Mouse (Mus musculus): ENCODE measurements at regions not wholly inside any gene's neighbourhood (a gene's known extent, or its start where the extent isn't known, plus 50 kb on each side); places are given as distances from the start of the nearest gene placed in this dataset.

DNA sequence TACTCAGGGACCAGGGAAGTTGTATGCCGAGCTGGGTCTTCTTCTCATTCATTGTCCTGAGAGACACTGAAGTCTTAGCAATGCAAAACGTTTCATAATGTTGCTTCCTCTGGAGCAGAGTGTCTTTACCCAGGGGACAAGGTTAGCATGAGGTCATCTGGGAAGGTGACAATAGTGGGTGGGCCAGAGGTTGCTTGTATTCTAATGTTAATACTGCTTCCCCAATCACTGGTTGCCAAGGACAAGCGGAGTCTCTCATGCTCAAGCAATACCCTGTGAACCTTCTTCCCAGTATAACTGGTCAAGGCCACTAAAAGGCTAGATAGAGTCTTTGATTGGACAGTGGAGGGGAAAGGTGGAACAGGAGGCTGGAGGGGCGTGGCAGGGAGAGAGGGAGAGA, 123.1 kb upstream of the Sall1 start:
- TF ChIP-seq POLR2A (IDR thresholded peaks at IDR 0.05; ENCODE audit: low read depth, low read length): no peak
- TF ChIP-seq CTCF (IDR thresholded peaks at IDR 0.05; ENCODE audit: extremely low read depth, insufficient read depth, insufficient read length, insufficient replicate concordance): no peak
